Mouse (Mus musculus) stomach, embryonic 14.5 days (tissue): ENCODE data around the gene Magi3. TPM values are rescaled to one million over a fixed set of nuclear protein-coding genes. Genes with fewer than 3 reads are reported as not detected.

Experiments used
- ATAC-seq: fragments of 200-750 bp; cut with Nextera tagmentation; 2 replicates; pipeline ENCODE4 v1.8.0; 2017; ENCODE audit warnings: low read depth, moderate TSS enrichment; ENCODE audit not compliant: insufficient number of reproducible peaks, insufficient read depth, low FRiP score
- H3K27ac ChIP-seq: fragments of 300-500 bp; sonication (generic); 2 replicates; pipeline ENCODE4 v1.5.1; 2014; ENCODE audit warnings: mild to moderate bottlenecking, low read length, moderate library complexity, mixed read lengths
- H3K27me3 ChIP-seq: fragments of 300-500 bp; sonication (generic); 2 replicates; pipeline ENCODE4 v1.6.1; 2014; ENCODE audit warnings: low read length, control low read depth, mixed read lengths; ENCODE audit not compliant: control insufficient read depth, insufficient read depth
- H3K36me3 ChIP-seq: fragments of 300-500 bp; sonication (generic); 2 replicates; pipeline ENCODE4 v1.6.1; 2014; ENCODE audit warnings: mild to moderate bottlenecking, control low read depth, low read length, moderate library complexity, mixed read lengths; ENCODE audit not compliant: control insufficient read depth, insufficient read depth
- H3K4me1 ChIP-seq: fragments of 300-500 bp; sonication (generic); 2 replicates; pipeline ENCODE4 v1.6.1; 2014; ENCODE audit warnings: low read length, control low read depth, mixed read lengths; ENCODE audit not compliant: control insufficient read depth, insufficient read depth
- H3K4me2 ChIP-seq: fragments of 300-500 bp; sonication (generic); replicated peaks from 2 replicates; pipeline ENCODE4 v1.6.1; 2014; ENCODE audit warnings: low read depth, low read length, control low read depth
- H3K4me3 ChIP-seq: fragments of 300-500 bp; sonication (generic); 2 replicates; pipeline ENCODE4 v1.5.1; 2014; ENCODE audit warnings: low read depth, low read length, control low read depth
- H3K9ac ChIP-seq: fragments of 300-500 bp; sonication (generic); replicated peaks from 2 replicates; pipeline ENCODE4 v1.6.1; 2014; ENCODE audit warnings: low read depth, mild to moderate bottlenecking, control low read depth, low read length, moderate library complexity, mixed read lengths
- H3K9me3 ChIP-seq: fragments of 300-500 bp; sonication (generic); 2 replicates; pipeline ENCODE4 v1.6.1; 2016; ENCODE audit warnings: low read depth, low read length, control low read depth; ENCODE audit not compliant: control insufficient read depth
- WGBS: fragments of 180-500 bp; shearing (Covaris S2); extraction: QIAGEN DNeasy Blood & Tissue Kit; methylation state at CpG from one replicate; pipeline ENCODE4 v1.1.7; 2014; 5-methylcytosine and 5-hydroxymethylcytosine counted together
- polyA plus RNA-seq: library from polyadenylated mRNA; unstranded; fragments of >200 nt; fragmentation: Nextera tagmentation; extraction: Ambion mirVana; gene quantifications from 2 replicates; pipeline ENCODE4 v1.2.1, GENCODE M21; 2014

Gene Magi3
- polyA plus RNA-seq, 1 experiment from 2014 or later: 9.9 TPM

DNA sequence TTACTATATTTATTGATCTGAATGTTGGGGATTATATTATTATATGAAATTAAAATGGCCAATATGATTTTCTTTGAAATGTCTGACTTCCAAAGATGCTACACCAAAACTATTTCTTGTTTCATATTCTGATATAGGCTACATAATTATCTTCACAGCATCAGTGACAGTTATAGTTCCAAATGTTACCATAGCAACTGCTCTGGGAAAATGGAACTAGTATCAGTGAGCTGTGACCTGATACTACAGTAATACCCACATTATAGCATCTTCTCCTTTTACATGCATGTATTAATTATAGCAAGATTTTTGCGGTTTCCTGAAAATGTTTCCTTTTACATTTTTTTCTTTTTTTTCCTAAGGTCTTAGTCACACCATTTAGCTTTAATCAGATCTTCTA lies 187.4 kb downstream of the Magi3 start:
- 92% methylated on average over 1 of the region's 1 CpGs for WGBS

DNA sequence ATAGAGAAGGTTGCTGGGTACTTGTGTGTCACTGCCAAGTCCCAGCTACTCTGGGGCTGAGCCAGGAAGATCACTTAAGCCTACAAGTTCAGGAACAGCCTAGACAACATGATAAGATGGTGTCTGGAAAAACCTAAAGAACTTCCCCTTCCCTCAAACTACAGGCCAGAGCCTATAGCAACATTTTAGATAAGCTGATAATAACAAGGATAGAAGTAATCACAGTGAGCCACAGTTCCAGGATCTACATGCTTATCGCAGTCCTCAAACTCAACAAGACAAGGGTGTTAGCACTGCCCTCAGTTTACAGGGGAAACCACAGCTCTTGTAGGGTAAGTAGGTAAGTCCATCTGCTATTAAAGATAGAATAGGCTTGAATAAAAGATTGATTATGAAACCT lies 188.1 kb downstream of the Magi3 start:
- Histone ChIP-seq H3K9ac (no peak overlapping the region), H3K4me2 (no peak overlapping the region), H3K9me3 (no peaks in the 10 kb centered on the region), H3K27ac (no peak overlapping the region), H3K36me3 (peaks cover 2% of the 10 kb centered on the region; the same call in 1 of the 2 replicates), H3K27me3 (no peaks in the 10 kb centered on the region), H3K4me1 (no peaks in the 10 kb centered on the region), H3K4me3 (no peak overlapping the region)
- 93% methylated on average over 1 of the region's 1 CpGs for WGBS
- ATAC-seq: no peak

More for the DNA sequence above, 187.4 kb downstream of the Magi3 start:
- Histone ChIP-seq H3K4me3 (no peak overlapping the region), H3K4me1 (no peaks in the 10 kb centered on the region), H3K9me3 (no peaks in the 10 kb centered on the region), H3K9ac (no peak overlapping the region), H3K4me2 (no peak overlapping the region), H3K27ac (no peak overlapping the region), H3K27me3 (no peaks in the 10 kb centered on the region), H3K36me3 (peaks cover 4% of the 10 kb centered on the region)
- no peak for ATAC-seq

- no peak overlapping the region for H3K9ac ChIP-seq
- H3K4me3 ChIP-seq: no peak overlapping the region
- ATAC-seq: no peak
- H3K36me3 ChIP-seq: 0 out of 2 replicates have a peak, but pooled peaks cover 3% of the 10 kb centered on the region
- WGBS: 47% methylated on average over 3 of the region's 3 CpGs
- H3K27me3 ChIP-seq: no peaks in the 10 kb centered on the region
- no peak overlapping the region for H3K4me2 ChIP-seq
- H3K27ac ChIP-seq: no peak overlapping the region
- no peaks in the 10 kb centered on the region for H3K9me3 ChIP-seq
- no peaks in the 10 kb centered on the region for H3K4me1 ChIP-seq
Measured at GRCm38 (mm10) chr3:104026938-104027337, 193.2 kb downstream of the Magi3 start.

DNA sequence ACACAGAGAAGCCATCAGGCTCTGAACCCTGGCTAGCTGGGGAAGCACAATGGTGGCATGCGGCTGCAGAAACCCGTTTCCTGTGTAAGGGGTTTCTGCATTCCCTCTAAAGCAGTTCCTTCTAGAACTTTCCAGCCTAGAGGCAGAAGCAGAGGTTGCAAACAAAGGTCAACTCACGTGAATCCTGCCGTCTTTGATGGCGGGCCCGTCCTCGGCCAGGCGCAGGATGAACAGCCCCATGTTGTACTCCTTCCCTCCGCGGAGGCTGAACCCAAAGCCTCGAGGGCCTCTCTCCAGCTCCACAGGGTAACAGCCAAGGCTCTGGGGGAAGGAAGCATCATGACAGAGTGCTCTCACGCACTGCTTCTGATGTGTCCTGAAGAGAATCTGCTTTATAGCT lies 200.1 kb downstream of the Magi3 start:
- H3K36me3 ChIP-seq: peaks cover 10% of the 10 kb centered on the region; the same call in 1 of the 2 replicates
- 89% methylated on average over 12 of the region's 12 CpGs for WGBS
- no peak overlapping the region for H3K4me3 ChIP-seq
- H3K4me1 ChIP-seq: no peaks in the 10 kb centered on the region
- H3K9me3 ChIP-seq: no peaks in the 10 kb centered on the region
- H3K4me2 ChIP-seq: no peak overlapping the region
- no peak overlapping the region for H3K27ac ChIP-seq
- ATAC-seq: no peak
- H3K27me3 ChIP-seq: no peaks in the 10 kb centered on the region
- H3K9ac ChIP-seq: no peak overlapping the region

GRCm38 (mm10) chr3:104019453-104019852 lies 200.7 kb downstream of the Magi3 start:
- ATAC-seq: no peak
- H3K36me3 ChIP-seq: peaks cover 13% of the 10 kb centered on the region; the same call in 1 of the 2 replicates
- H3K27ac ChIP-seq: no peak overlapping the region
- no peaks in the 10 kb centered on the region for H3K27me3 ChIP-seq
- no peak overlapping the region for H3K4me3 ChIP-seq
- no peak overlapping the region for H3K4me2 ChIP-seq
- 57% methylated on average over 4 of the region's 4 CpGs for WGBS
- H3K9ac ChIP-seq: no peak overlapping the region
- H3K4me1 ChIP-seq: no peaks in the 10 kb centered on the region
- no peaks in the 10 kb centered on the region for H3K9me3 ChIP-seq

DNA sequence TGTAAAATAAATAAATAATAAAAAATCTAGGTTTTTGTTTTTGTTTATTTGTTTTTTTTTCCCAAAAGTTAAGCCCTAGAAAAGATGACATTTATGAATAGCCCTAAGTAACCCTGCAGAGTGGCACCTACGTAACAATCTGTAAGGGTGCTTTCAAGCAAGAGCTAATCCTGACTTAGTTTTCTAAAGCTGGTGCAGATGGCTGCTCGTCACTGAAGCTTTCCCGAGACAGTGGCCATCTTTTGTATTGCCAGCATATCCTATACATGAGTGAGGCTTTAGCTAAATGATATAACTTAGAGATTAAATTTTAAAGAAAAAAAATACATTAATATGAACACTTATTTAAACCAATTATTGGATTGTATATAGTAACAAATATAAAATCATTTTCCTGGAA lies 202.2 kb downstream of the Magi3 start:
- Histone ChIP-seq H3K27me3 (no peaks in the 10 kb centered on the region), H3K27ac (no peak overlapping the region), H3K4me2 (no peak overlapping the region), H3K4me1 (no peaks in the 10 kb centered on the region), H3K9ac (no peak overlapping the region), H3K36me3 (peaks cover 12% of the 10 kb centered on the region), H3K9me3 (no peaks in the 10 kb centered on the region), H3K4me3 (no peak overlapping the region)
- ATAC-seq: no peak
- 85% methylated on average over 3 of the region's 3 CpGs for WGBS

- Histone ChIP-seq H3K4me3 (no peak overlapping the region), H3K36me3 (peaks cover 17% of the 10 kb centered on the region), H3K9me3 (no peaks in the 10 kb centered on the region), H3K9ac (no peak overlapping the region), H3K4me1 (no peaks in the 10 kb centered on the region), H3K27me3 (no peaks in the 10 kb centered on the region), H3K4me2 (no peak overlapping the region), H3K27ac (no peak overlapping the region)
- ATAC-seq: no peak
- WGBS: 84% methylated on average over 2 of the region's 2 CpGs
Measured at GRCm38 (mm10) chr3:104011972-104012371, 208.2 kb downstream of the Magi3 start.

GRCm38 (mm10) chr3:104009924-104010662 lies 210.1 kb downstream of the Magi3 start:
- Histone ChIP-seq H3K4me1 (no peaks in the 10 kb centered on the region), H3K9ac (no peak overlapping the region), H3K27ac (no peak overlapping the region), H3K4me2 (no peak overlapping the region), H3K27me3 (no peaks in the 10 kb centered on the region), H3K4me3 (no peak overlapping the region), H3K36me3 (peaks cover 26% of the 10 kb centered on the region), H3K9me3 (no peaks in the 10 kb centered on the region)
- WGBS: 88% methylated on average over 5 of the region's 5 CpGs
- no peak for ATAC-seq

DNA sequence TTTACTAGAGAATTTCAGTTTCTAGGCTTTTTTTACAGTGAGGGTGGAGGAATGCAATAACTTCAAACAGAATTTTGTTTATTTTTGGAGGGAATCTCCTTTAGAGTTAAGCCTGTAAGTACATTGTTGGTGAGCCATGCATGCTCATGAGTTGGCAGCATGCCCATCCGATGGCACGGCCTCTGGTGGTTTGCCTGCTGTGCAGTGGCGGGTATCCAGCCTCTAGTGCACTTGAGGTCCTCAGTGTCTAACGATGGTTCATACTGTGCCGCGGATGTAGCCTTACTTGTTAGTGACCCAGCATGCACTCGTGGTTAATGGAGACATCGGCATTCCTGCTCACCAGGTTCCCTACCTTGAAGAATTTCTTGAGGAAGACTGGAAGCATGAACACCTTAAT lies 212.7 kb downstream of the Magi3 start:
- peaks cover 37% of the 10 kb centered on the region for H3K36me3 ChIP-seq
- no peaks in the 10 kb centered on the region for H3K27me3 ChIP-seq
- no peak overlapping the region for H3K9ac ChIP-seq
- H3K4me1 ChIP-seq: no peaks in the 10 kb centered on the region
- WGBS: 91% methylated on average over 8 of the region's 8 CpGs
- no peak for ATAC-seq
- H3K4me2 ChIP-seq: no peak overlapping the region
- H3K4me3 ChIP-seq: no peak overlapping the region
- H3K9me3 ChIP-seq: no peaks in the 10 kb centered on the region
- H3K27ac ChIP-seq: no peak overlapping the region
